Mouse (Mus musculus) neural tube, embryonic 12.5 days (tissue): ENCODE measurements around the gene Abca13. TPM values are rescaled to one million over a fixed set of nuclear protein-coding genes. Genes with fewer than 3 reads are reported as not detected.
"Not testable (repeated sequence)": the region's sequence is repeated elsewhere in the genome, so short reads cannot be mapped to it uniquely, and the experiment has no call there.

Source experiments
- ATAC-seq: fragments of 200-750 bp; cut with Nextera tagmentation; 2 replicates; pipeline ENCODE4 v1.8.0; 2017; ENCODE audit warnings: low read depth, mild to moderate bottlenecking, moderate TSS enrichment, moderate library complexity; ENCODE audit not compliant: low FRiP score
- H3K27ac ChIP-seq: fragments of 300-500 bp; sonication (generic); 2 replicates; pipeline ENCODE4 v1.5.1; 2016
- H3K27me3 ChIP-seq: fragments of 300-500 bp; sonication (generic); replicated peaks from 2 replicates; pipeline ENCODE4 v1.6.1; 2016; ENCODE audit warnings: mild to moderate bottlenecking
- H3K36me3 ChIP-seq: fragments of 300-500 bp; sonication (generic); 2 replicates; pipeline ENCODE4 v1.6.1; 2016; ENCODE audit warnings: mild to moderate bottlenecking
- H3K4me1 ChIP-seq: fragments of 300-500 bp; sonication (generic); 2 replicates; pipeline ENCODE4 v1.6.1; 2016
- H3K4me2 ChIP-seq: fragments of 300-500 bp; sonication (generic); replicated peaks from 2 replicates; pipeline ENCODE4 v1.6.1; 2016; ENCODE audit warnings: mild to moderate bottlenecking
- H3K4me3 ChIP-seq: fragments of 300-500 bp; sonication (generic); 2 replicates; pipeline ENCODE4 v1.5.1; 2016
- H3K9ac ChIP-seq: fragments of 300-500 bp; sonication (generic); 2 replicates; pipeline ENCODE4 v1.6.1; 2016; ENCODE audit warnings: mild to moderate bottlenecking
- H3K9me3 ChIP-seq: fragments of 300-500 bp; sonication (generic); 2 replicates; pipeline ENCODE4 v1.6.1; 2016; ENCODE audit warnings: mild to moderate bottlenecking
- WGBS: fragments of 180-500 bp; shearing (Covaris S2); methylation state at CpG from one replicate; pipeline ENCODE4 v1.1.7; 2016; 5-methylcytosine and 5-hydroxymethylcytosine counted together
- polyA plus RNA-seq: library from polyadenylated mRNA; unstranded; fragments of >200 nt; fragmentation: Nextera tagmentation; extraction: Ambion mirVana; gene quantifications from 2 replicates; pipeline ENCODE4 v1.2.1, GENCODE M21; 2016

Gene Abca13
- polyA plus RNA-seq, 1 experiment from 2014 or later: 0.01 TPM

DNA sequence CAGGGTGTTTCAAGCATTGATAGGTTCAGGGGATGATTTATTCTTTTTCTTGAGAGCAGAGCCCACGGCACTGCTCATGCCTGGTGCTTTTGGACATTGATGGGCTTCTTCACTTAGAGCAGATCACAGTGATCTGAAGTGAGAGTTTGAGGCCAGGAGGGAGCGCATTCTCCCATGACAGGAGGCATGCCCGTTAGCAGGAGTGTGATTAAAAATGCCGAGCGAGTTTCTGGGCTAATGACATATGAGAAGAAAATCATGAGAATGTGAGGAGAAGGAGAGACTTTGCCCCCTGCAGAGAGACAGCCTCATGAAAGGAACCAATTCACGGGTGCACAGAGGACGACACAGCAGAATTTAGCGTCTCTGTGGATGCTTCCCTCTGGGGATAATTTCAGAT, 19.0 kb downstream of the Abca13 start:
- H3K27me3 ChIP-seq: no peaks in the 10 kb centered on the region
- no peaks in the 10 kb centered on the region for H3K4me1 ChIP-seq
- H3K36me3 ChIP-seq: no peaks in the 10 kb centered on the region
- WGBS: 68% methylated on average over 8 of the region's 8 CpGs
- H3K9me3 ChIP-seq: no peaks in the 10 kb centered on the region
- H3K4me3 ChIP-seq: no peak overlapping the region
- no peak for ATAC-seq
- H3K9ac ChIP-seq: no peak overlapping the region
- no peak overlapping the region for H3K27ac ChIP-seq
- H3K4me2 ChIP-seq: no peak overlapping the region

DNA sequence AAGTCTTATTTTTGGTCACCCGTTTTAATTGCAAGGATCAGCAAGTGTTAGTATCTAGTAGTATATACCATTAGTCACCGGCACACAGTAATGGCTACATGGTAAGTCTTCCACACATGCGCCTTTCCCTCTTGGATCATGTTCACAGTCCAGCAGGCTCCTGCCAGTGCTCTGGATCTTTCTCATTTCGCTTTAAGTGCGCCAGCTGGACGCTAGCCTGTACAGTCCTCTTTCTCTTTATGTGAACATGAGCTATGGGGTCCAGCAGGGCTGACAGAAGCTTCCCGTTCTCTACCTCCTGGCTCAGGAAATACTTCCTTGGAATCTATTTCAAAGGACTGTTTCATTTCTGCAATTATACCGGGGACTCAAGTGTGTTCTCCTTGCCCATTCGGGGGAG, 21.8 kb downstream of the Abca13 start:
- H3K4me3 ChIP-seq: no peak overlapping the region
- H3K27ac ChIP-seq: no peak overlapping the region
- WGBS: 89% methylated on average over 9 of the region's 9 CpGs
- H3K9me3 ChIP-seq: no peaks in the 10 kb centered on the region
- H3K36me3 ChIP-seq: no peaks in the 10 kb centered on the region
- ATAC-seq: no peak
- H3K4me1 ChIP-seq: no peaks in the 10 kb centered on the region; the same call in 1 of the 2 replicates
- no peak overlapping the region for H3K9ac ChIP-seq
- no peak overlapping the region for H3K4me2 ChIP-seq
- H3K27me3 ChIP-seq: no peaks in the 10 kb centered on the region

DNA sequence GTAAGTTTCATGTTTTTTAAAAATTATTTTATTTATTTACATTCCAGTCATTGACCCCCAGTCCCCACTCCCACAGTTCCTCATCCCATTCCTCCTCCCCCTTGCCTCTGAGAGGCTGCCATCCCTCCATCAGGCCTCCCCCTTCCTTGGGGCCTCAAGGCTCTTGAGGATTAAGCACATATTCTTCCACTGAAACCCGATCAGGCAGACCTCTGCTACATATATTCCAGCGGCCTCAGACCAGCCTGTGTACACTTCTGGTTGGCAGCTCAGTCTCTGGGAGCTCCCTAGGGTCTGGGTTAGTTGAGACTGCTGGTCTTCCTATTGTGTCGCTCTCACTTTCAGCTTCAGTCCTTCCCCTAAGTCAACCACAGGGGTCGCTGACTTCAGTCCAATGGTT, 24.5 kb downstream of the Abca13 start:
- Histone ChIP-seq H3K9me3 (no peaks in the 10 kb centered on the region), H3K4me2 (no peak overlapping the region), H3K4me1 (no peaks in the 10 kb centered on the region; the same call in 1 of the 2 replicates), H3K27ac (no peak overlapping the region), H3K36me3 (no peaks in the 10 kb centered on the region), H3K9ac (no peak overlapping the region), H3K27me3 (no peaks in the 10 kb centered on the region), H3K4me3 (no peak overlapping the region)
- no peak for ATAC-seq
- WGBS: 51% methylated on average over 4 of the region's 4 CpGs

DNA sequence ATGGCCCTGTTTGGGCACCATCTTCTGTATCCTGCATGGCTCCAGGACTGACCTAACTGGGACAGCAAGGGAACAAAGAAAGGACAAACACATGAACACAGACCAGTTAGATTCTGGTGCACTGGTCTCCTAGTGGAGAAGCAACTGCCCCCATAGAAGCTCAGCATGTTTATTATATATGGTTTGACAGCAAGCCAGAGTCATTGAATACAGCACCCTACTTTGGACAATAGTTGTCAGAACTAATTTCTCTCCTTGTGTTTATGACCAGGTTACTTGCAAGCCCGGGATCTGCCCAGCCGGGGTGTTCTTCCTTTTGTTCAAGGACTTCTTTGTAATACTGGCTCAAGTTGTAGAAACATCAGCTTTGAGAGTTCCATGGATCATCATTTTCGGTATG, 28.8 kb downstream of the Abca13 start:
- Histone ChIP-seq H3K27ac (no peak overlapping the region), H3K27me3 (no peaks in the 10 kb centered on the region), H3K9me3 (no peaks in the 10 kb centered on the region), H3K4me2 (no peak overlapping the region), H3K4me1 (no peaks in the 10 kb centered on the region; the same call in 1 of the 2 replicates), H3K36me3 (no peaks in the 10 kb centered on the region), H3K9ac (no peak overlapping the region), H3K4me3 (no peak overlapping the region)
- WGBS: 86% methylated on average over 3 of the region's 3 CpGs
- ATAC-seq: no peak

DNA sequence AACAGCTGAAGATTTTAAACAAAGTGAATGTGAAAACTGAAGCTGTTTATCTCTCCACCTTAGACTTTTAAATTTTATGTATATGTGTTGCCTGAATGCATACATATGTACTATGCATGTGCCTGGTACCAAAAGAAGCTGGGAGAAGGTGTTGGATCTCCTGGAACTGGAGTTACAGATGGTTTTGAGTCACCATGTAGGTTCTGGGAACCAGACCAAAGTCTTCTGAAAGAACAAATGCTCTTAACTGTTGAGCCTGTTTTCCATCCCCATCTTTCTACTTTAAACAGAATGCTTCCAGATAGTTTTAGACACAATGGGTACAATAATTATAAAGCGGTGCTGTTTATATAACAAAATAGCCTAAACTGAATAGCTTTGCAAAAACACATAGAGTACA, 29.9 kb downstream of the Abca13 start:
- Histone ChIP-seq H3K27ac (no peak overlapping the region), H3K4me1 (no peaks in the 10 kb centered on the region), H3K27me3 (no peaks in the 10 kb centered on the region), H3K9me3 (no peaks in the 10 kb centered on the region), H3K36me3 (no peaks in the 10 kb centered on the region), H3K4me3 (no peak overlapping the region), H3K9ac (no peak overlapping the region), H3K4me2 (no peak overlapping the region)
- 98% methylated on average over 1 of the region's 1 CpGs for WGBS
- no peak for ATAC-seq

DNA sequence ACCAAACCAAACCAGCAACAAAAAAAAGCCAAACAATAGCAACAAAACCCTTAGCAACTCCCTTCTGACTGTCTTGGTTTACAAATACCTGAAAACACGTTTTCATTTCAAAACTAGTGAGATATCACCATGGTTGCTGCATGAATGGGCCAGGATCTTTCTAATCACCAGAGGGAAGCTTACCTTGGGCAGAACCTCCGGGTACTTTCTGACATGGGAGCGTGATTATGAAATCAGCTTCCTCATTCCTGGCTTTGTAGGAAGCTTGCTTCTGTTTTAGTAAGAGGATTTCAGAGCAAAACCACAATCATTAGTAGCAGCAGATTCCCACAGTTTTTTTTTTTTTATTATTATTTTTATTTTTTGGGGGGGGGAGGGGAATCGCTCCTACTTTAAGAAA, 34.7 kb downstream of the Abca13 start:
- Histone ChIP-seq H3K4me3 (no peak overlapping the region), H3K9me3 (no peaks in the 10 kb centered on the region), H3K27ac (no peak overlapping the region), H3K27me3 (no peaks in the 10 kb centered on the region), H3K4me1 (no peaks in the 10 kb centered on the region), H3K36me3 (no peaks in the 10 kb centered on the region), H3K4me2 (no peak overlapping the region), H3K9ac (no peak overlapping the region)
- 85% methylated on average over 4 of the region's 4 CpGs for WGBS
- no peak for ATAC-seq

DNA sequence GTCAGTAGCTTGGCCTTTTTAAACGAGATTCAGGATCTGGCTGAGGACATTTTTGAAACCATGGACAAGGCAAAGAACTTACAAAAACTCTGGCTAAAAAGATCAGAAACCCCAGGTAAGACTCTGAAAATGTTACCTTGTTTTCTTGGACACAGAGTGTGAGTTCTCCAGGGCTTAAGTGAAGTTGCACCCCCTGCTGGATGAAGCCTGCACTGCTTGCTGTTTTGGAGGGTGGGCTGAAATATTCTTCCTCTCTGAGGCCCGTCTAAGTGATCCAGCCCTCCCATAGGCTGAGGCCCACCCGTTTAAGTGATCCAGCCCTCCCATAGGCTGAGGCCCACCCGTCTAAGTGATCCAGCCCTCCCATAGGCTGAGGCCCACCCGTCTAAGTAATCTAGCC, 57.9 kb downstream of the Abca13 start:
- ATAC-seq, H3K9me3 ChIP-seq, H3K4me1 ChIP-seq, H3K9ac ChIP-seq, H3K4me2 ChIP-seq, H3K36me3 ChIP-seq, H3K27me3 ChIP-seq, H3K27ac ChIP-seq, H3K4me3 ChIP-seq: not testable (repeated sequence)
- 87% methylated on average over 5 of the region's 5 CpGs for WGBS

DNA sequence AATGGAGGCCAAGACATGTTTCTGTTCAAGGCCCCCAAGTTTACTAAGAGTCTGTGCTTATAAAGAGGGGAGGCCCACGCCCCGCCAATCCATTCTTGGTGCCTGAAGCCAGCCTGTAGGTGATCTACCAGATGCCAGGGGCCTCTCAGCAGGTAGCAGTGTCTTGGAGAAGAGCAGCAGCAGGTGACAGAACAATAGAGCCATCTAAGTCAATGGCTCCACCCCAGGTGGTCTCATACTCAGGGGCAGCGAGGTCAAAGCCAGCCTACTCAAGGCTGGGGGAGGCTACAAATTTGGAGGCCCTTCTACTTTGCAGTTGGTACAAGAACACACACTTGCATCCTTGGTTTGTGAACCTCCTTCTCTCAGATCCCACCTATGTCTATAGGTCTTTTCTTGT, 71.3 kb downstream of the Abca13 start:
- not testable (repeated sequence) for ATAC-seq, H3K4me2 ChIP-seq, H3K4me1 ChIP-seq, H3K9ac ChIP-seq, H3K27ac ChIP-seq, H3K36me3 ChIP-seq, H3K27me3 ChIP-seq, H3K4me3 ChIP-seq, H3K9me3 ChIP-seq
- WGBS: 42% methylated on average over 3 of the region's 3 CpGs

DNA sequence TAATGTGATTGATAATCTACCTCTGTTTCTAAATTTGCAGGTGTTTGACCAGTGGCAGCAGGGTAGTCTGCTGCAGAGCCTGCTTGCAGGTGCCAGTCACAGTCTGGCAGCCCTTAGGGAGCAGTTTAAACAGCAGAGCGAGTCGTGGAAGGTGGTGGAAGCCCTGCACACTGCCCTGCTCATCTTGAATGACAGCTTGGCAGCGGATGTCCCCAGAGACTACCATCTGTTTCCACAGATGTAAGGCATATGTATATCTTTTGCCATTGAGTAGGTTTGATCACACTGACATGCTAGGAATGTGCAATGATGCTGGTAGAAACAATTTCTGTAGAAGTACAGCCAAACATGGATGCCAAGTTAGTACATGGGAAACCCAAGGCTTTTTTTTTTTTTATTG, 77.3 kb downstream of the Abca13 start:
- Histone ChIP-seq H3K27me3 (no peaks in the 10 kb centered on the region), H3K9me3 (no peaks in the 10 kb centered on the region), H3K4me1 (no peaks in the 10 kb centered on the region), H3K36me3 (no peaks in the 10 kb centered on the region), H3K4me2 (no peak overlapping the region), H3K27ac (no peak overlapping the region), H3K9ac (no peak overlapping the region), H3K4me3 (no peak overlapping the region)
- ATAC-seq: no peak
- 70% methylated on average over 3 of the region's 3 CpGs for WGBS

DNA sequence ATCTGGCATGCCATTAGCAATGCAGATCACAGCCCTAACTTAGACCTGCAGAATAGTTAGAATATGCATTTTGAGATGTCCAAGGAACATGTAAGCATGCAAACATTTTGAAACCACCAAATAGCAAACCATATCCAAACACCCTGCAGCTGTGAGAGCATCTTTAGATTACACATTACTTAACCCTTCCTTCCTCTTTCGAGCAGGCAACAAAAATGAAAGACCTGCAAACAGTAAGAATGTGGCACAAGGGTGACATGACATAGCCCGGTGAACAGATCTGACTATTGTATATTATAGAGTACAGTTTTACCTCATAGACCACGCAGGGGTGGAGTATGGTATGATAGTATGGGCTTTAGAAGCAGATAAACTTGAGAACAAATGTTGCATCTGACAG, 93.5 kb downstream of the Abca13 start:
- no peaks in the 10 kb centered on the region for H3K36me3 ChIP-seq
- no peak overlapping the region for H3K4me2 ChIP-seq
- WGBS: 84% methylated on average over 3 of the region's 3 CpGs
- H3K4me3 ChIP-seq: no peak overlapping the region
- H3K27ac ChIP-seq: no peak overlapping the region
- no peaks in the 10 kb centered on the region for H3K27me3 ChIP-seq
- no peak overlapping the region for H3K9ac ChIP-seq
- no peak for ATAC-seq
- no peaks in the 10 kb centered on the region for H3K4me1 ChIP-seq
- no peaks in the 10 kb centered on the region for H3K9me3 ChIP-seq

DNA sequence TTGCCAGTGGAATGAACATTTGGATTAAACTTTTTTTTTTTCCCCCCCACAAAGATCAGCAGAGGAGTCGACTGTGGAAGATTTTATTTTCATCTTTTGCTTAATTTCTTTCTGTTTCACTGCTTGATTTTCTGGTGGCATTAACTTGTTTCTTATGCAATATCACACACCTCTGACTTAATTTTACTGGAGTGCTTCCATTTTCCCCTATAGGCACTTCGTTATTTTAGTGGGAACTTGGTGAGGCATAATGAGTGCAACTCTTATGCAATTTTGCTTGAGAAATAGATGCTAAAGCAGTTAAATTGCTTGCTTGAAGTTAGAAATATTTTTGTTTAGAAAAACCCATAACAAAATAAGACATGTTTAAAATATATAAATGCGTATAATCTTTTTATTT, 94.0 kb downstream of the Abca13 start:
- ATAC-seq: no peak
- Histone ChIP-seq H3K4me2 (no peak overlapping the region), H3K27ac (no peak overlapping the region), H3K36me3 (no peaks in the 10 kb centered on the region), H3K4me3 (no peak overlapping the region), H3K27me3 (no peaks in the 10 kb centered on the region), H3K4me1 (no peaks in the 10 kb centered on the region), H3K9me3 (no peaks in the 10 kb centered on the region), H3K9ac (no peak overlapping the region)
- WGBS: 89% methylated on average over 3 of the region's 3 CpGs

DNA sequence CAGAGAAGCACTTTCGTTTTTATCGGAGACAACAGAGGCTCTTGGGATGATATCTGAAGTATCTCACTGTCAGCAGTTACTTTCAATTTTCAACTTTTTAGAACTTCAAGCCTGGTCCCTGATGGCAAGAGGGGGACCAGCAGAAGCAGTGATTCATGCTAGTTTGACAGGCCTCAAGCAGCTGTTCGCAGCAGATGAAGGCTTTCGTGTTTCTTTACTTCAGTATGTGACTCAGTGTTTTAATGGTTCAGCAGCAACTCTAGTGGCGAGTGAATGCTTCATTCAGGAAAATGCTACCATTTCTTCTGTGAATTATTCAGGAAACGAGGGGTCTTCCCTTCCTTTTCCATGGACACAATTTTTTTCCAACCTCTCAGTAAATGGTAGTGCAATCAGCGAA, 99.4 kb downstream of the Abca13 start:
- no peak for ATAC-seq
- 83% methylated on average over 7 of the region's 7 CpGs for WGBS
- H3K9ac ChIP-seq: no peak overlapping the region

DNA sequence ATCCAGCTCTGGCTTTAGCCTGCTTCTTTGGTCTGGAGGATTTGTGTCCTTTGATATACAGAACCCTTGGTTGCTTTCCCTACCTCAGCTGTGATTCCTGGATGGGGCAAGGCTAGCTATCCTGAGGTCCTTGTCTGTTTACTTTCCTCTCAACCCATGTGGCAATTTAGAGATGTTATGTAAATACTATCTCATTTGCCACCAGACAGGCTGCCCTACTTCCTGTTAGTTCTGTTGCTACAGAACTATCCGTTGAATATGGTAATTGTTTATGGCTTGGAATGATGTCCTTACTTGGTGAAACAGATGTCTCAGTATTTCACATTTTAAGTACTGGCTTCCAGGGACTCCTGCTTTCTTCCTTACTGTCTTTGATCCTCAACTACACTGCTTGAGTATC, 107.9 kb downstream of the Abca13 start:
- no peak overlapping the region for H3K9ac ChIP-seq
- no peaks in the 10 kb centered on the region for H3K27me3 ChIP-seq
- 64% methylated on average over 1 of the region's 1 CpGs for WGBS
- H3K4me2 ChIP-seq: no peak overlapping the region
- no peak for ATAC-seq
- no peaks in the 10 kb centered on the region for H3K4me1 ChIP-seq
- H3K4me3 ChIP-seq: no peak overlapping the region
- H3K36me3 ChIP-seq: no peaks in the 10 kb centered on the region
- H3K9me3 ChIP-seq: no peaks in the 10 kb centered on the region
- no peak overlapping the region for H3K27ac ChIP-seq

More for the DNA sequence above, 99.4 kb downstream of the Abca13 start:
- Histone ChIP-seq H3K4me2 (no peak overlapping the region), H3K27me3 (no peaks in the 10 kb centered on the region), H3K4me1 (no peaks in the 10 kb centered on the region), H3K27ac (no peak overlapping the region), H3K4me3 (no peak overlapping the region), H3K9me3 (no peaks in the 10 kb centered on the region), H3K36me3 (no peaks in the 10 kb centered on the region)

DNA sequence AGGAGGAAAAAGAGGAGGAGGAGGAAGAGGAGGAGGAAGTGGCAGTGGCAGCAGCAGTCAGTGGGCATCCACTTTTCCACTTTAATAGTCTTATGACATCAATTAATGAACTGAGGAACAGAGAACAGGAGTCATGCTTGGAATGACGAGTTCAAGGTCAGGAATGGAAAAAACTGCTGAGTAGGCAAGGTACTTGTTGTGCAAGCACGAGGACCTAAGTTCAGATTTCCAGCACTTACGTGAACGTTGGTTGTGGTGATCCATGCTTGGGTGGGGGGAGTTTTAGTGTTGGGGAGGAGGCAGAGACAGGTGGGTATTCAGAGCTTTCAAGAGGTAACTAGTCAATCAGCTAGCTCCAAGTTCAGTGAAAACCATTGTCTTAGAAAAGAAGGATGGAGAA, 113.7 kb downstream of the Abca13 start:
- no peaks in the 10 kb centered on the region for H3K36me3 ChIP-seq
- H3K4me2 ChIP-seq: no peak overlapping the region
- H3K27ac ChIP-seq: no peak overlapping the region
- 89% methylated on average over 4 of the region's 4 CpGs for WGBS
- H3K27me3 ChIP-seq: no peaks in the 10 kb centered on the region
- H3K9ac ChIP-seq: no peak overlapping the region
- ATAC-seq: no peak
- no peaks in the 10 kb centered on the region for H3K4me1 ChIP-seq
- H3K9me3 ChIP-seq: no peaks in the 10 kb centered on the region
- H3K4me3 ChIP-seq: no peak overlapping the region
